Mouse (Mus musculus) heart, embryonic 15.5 days (tissue): ENCODE results near the gene Nup50. TPM values are rescaled to one million over a fixed set of nuclear protein-coding genes. Genes with fewer than 3 reads are reported as not detected.

Experiments
- ATAC-seq: fragments of 200-750 bp; cut with Nextera tagmentation; replicated peaks from 2 replicates; pipeline ENCODE4 v1.8.0; 2017; ENCODE audit warnings: low read depth, moderate TSS enrichment; ENCODE audit not compliant: insufficient number of reproducible peaks, insufficient read depth, low FRiP score
- H3K27ac ChIP-seq: fragments of 300-500 bp; sonication (generic); 2 replicates; pipeline ENCODE4 v1.5.1; 2015; ENCODE audit warnings: mild to moderate bottlenecking, inconsistent platforms
- H3K27me3 ChIP-seq: fragments of 300-500 bp; sonication (generic); 2 replicates; pipeline ENCODE4 v1.6.1; 2015; ENCODE audit warnings: inconsistent platforms
- H3K36me3 ChIP-seq: fragments of 300-500 bp; sonication (generic); 2 replicates; pipeline ENCODE4 v1.6.1; 2015; ENCODE audit warnings: mild to moderate bottlenecking, inconsistent platforms
- H3K4me1 ChIP-seq: fragments of 300-500 bp; sonication (generic); replicated peaks from 2 replicates; pipeline ENCODE4 v1.6.1; 2015; ENCODE audit warnings: inconsistent platforms
- H3K4me2 ChIP-seq: fragments of 300-500 bp; sonication (generic); 2 replicates; pipeline ENCODE4 v1.6.1; 2015; ENCODE audit warnings: inconsistent platforms, mild to moderate bottlenecking, moderate library complexity
- H3K4me3 ChIP-seq: fragments of 300-500 bp; sonication (generic); 2 replicates; pipeline ENCODE4 v1.5.1; 2015; ENCODE audit warnings: mild to moderate bottlenecking, inconsistent platforms
- H3K9ac ChIP-seq: fragments of 300-500 bp; sonication (generic); 2 replicates; pipeline ENCODE4 v1.6.1; 2015; ENCODE audit warnings: mild to moderate bottlenecking, inconsistent platforms
- H3K9me3 ChIP-seq: fragments of 300-500 bp; sonication (generic); replicated peaks from 2 replicates; pipeline ENCODE4 v1.6.1; 2016; ENCODE audit warnings: inconsistent platforms
- WGBS: fragments of 180-500 bp; shearing (Covaris S2); methylation state at CpG from one replicate; pipeline ENCODE4 v1.1.7; 2015; ENCODE audit warnings: mixed read lengths; 5-methylcytosine and 5-hydroxymethylcytosine counted together
- polyA plus RNA-seq: library from polyadenylated mRNA; unstranded; fragments of >200 nt; fragmentation: Nextera tagmentation; extraction: Ambion mirVana; gene quantifications from 2 replicates; pipeline ENCODE4 v1.2.1, GENCODE M21; 2015

Gene Nup50
- polyA plus RNA-seq, 1 experiment from 2014 or later, result 16.4 TPM

GRCm38 (mm10) chr15:84953259-84953658, 30.0 kb downstream of the Nup50 start:
- Histone ChIP-seq H3K4me1 (peaks cover 10% of the 10 kb centered on the region), H3K27ac (no peak overlapping the region), H3K36me3 (peaks cover 15% of the 10 kb centered on the region; the same call in 1 of the 2 replicates), H3K27me3 (no peaks in the 10 kb centered on the region), H3K4me2 (no peak overlapping the region), H3K9ac (no peak overlapping the region), H3K9me3 (no peaks in the 10 kb centered on the region), H3K4me3 (no peak overlapping the region)
- no peak for ATAC-seq
- 90% methylated on average over 11 of the region's 11 CpGs for WGBS

- Histone ChIP-seq H3K4me2 (no peak overlapping the region), H3K27ac (no peak overlapping the region), H3K36me3 (peaks cover 4% of the 10 kb centered on the region; the same call in 1 of the 2 replicates), H3K9me3 (no peaks in the 10 kb centered on the region), H3K9ac (no peak overlapping the region), H3K4me3 (no peak overlapping the region), H3K4me1 (no peaks in the 10 kb centered on the region; the same call in none of the 2 replicates), H3K27me3 (no peaks in the 10 kb centered on the region)
- ATAC-seq, result 0 out of 2 replicates have a peak, but pooled peaks have one; percentile 36
- 59% methylated on average over 3 of the region's 3 CpGs for WGBS
These were observed 34.6 kb downstream of the Nup50 start for GRCm38 (mm10) chr15:84957851-84958250.

GRCm38 (mm10) chr15:84958331-84958730, 35.1 kb downstream of the Nup50 start:
- no peak overlapping the region for H3K27ac ChIP-seq
- H3K4me1 ChIP-seq, result no peaks in the 10 kb centered on the region; the same call in none of the 2 replicates
- no peak for ATAC-seq

GRCm38 (mm10) chr15:84959891-84960290, 36.7 kb downstream of the Nup50 start:
- Histone ChIP-seq H3K4me3 (no peak overlapping the region), H3K9me3 (no peaks in the 10 kb centered on the region), H3K9ac (no peak overlapping the region), H3K27me3 (no peaks in the 10 kb centered on the region), H3K27ac (no peak overlapping the region), H3K4me2 (no peak overlapping the region), H3K36me3 (no peaks in the 10 kb centered on the region), H3K4me1 (no peaks in the 10 kb centered on the region; the same call in none of the 2 replicates)
- no peak for ATAC-seq
- 79% methylated on average over 6 of the region's 6 CpGs for WGBS

More at GRCm38 (mm10) chr15:84958331-84958730, 35.1 kb downstream of the Nup50 start:
- 91% methylated on average over 3 of the region's 3 CpGs for WGBS
- Histone ChIP-seq H3K9ac (no peak overlapping the region), H3K9me3 (no peaks in the 10 kb centered on the region), H3K4me2 (no peak overlapping the region), H3K4me3 (no peak overlapping the region), H3K27me3 (no peaks in the 10 kb centered on the region), H3K36me3 (0 out of 2 replicates have a peak, but pooled peaks cover 4% of the 10 kb centered on the region)

GRCm38 (mm10) chr15:84960692-84961091, 37.5 kb downstream of the Nup50 start:
- H3K4me2 ChIP-seq, result no peak overlapping the region
- no peak overlapping the region for H3K9ac ChIP-seq
- ATAC-seq, result no peak
- 35% methylated on average over 8 of the region's 8 CpGs for WGBS
- no peak overlapping the region for H3K4me3 ChIP-seq
- no peaks in the 10 kb centered on the region for H3K9me3 ChIP-seq
- H3K27ac ChIP-seq, result no peak overlapping the region
- no peaks in the 10 kb centered on the region for H3K36me3 ChIP-seq
- no peaks in the 10 kb centered on the region; the same call in none of the 2 replicates for H3K4me1 ChIP-seq
- no peaks in the 10 kb centered on the region for H3K27me3 ChIP-seq

GRCm38 (mm10) chr15:84962518-84962917, 39.3 kb downstream of the Nup50 start:
- Histone ChIP-seq H3K9me3 (no peaks in the 10 kb centered on the region), H3K27ac (no peak overlapping the region), H3K36me3 (no peaks in the 10 kb centered on the region), H3K27me3 (no peaks in the 10 kb centered on the region), H3K4me2 (no peak overlapping the region), H3K4me1 (no peaks in the 10 kb centered on the region; the same call in none of the 2 replicates), H3K9ac (no peak overlapping the region), H3K4me3 (no peak overlapping the region)
- no peak for ATAC-seq
- WGBS, result 81% methylated on average over 2 of the region's 2 CpGs

GRCm38 (mm10) chr15:84964771-84965170, 41.6 kb downstream of the Nup50 start:
- WGBS, result 74% methylated on average over 5 of the region's 5 CpGs
- no peaks in the 10 kb centered on the region for H3K27me3 ChIP-seq
- no peak overlapping the region for H3K4me2 ChIP-seq
- no peaks in the 10 kb centered on the region; the same call in 1 of the 2 replicates for H3K4me1 ChIP-seq
- no peak overlapping the region for H3K4me3 ChIP-seq
- H3K36me3 ChIP-seq, result no peaks in the 10 kb centered on the region
- no peak overlapping the region for H3K27ac ChIP-seq
- H3K9ac ChIP-seq, result no peak overlapping the region
- H3K9me3 ChIP-seq, result no peaks in the 10 kb centered on the region
- no peak for ATAC-seq

GRCm38 (mm10) chr15:84965575-84966360, 42.6 kb downstream of the Nup50 start:
- no peak overlapping the region for H3K27ac ChIP-seq
- no peak for ATAC-seq
- H3K4me3 ChIP-seq, result no peak overlapping the region
- WGBS, result 47% methylated on average over 7 of the region's 7 CpGs
- no peaks in the 10 kb centered on the region; the same call in 1 of the 2 replicates for H3K4me1 ChIP-seq
- no peak overlapping the region for H3K9ac ChIP-seq
- no peaks in the 10 kb centered on the region for H3K36me3 ChIP-seq
- H3K9me3 ChIP-seq, result no peaks in the 10 kb centered on the region
- no peaks in the 10 kb centered on the region for H3K27me3 ChIP-seq
- no peak overlapping the region for H3K4me2 ChIP-seq

- no peaks in the 10 kb centered on the region for H3K36me3 ChIP-seq
- no peak for ATAC-seq
- no peaks in the 10 kb centered on the region for H3K27me3 ChIP-seq
- H3K9me3 ChIP-seq, result no peaks in the 10 kb centered on the region
- H3K4me1 ChIP-seq, result no peaks in the 10 kb centered on the region
- H3K9ac ChIP-seq, result no peak overlapping the region
- 72% methylated on average over 4 of the region's 4 CpGs for WGBS
- no peak overlapping the region for H3K27ac ChIP-seq
- no peak overlapping the region for H3K4me2 ChIP-seq
- no peak overlapping the region for H3K4me3 ChIP-seq
These were observed 45.3 kb downstream of the Nup50 start for GRCm38 (mm10) chr15:84968534-84968933.

GRCm38 (mm10) chr15:84972860-84973543, 49.8 kb downstream of the Nup50 start:
- Histone ChIP-seq H3K9me3 (no peaks in the 10 kb centered on the region), H3K4me3 (no peak overlapping the region), H3K36me3 (no peaks in the 10 kb centered on the region), H3K9ac (no peak overlapping the region), H3K27ac (no peak overlapping the region), H3K4me1 (peaks cover 4% of the 10 kb centered on the region; the same call in 1 of the 2 replicates), H3K4me2 (no peak overlapping the region), H3K27me3 (no peaks in the 10 kb centered on the region)
- WGBS, result 73% methylated on average over 8 of the region's 8 CpGs
- no peak for ATAC-seq

GRCm38 (mm10) chr15:84973544-84973871, 50.3 kb downstream of the Nup50 start:
- no peak for ATAC-seq
- H3K27me3 ChIP-seq, result no peaks in the 10 kb centered on the region
- H3K27ac ChIP-seq, result no peak overlapping the region

More at GRCm38 (mm10) chr15:84973544-84973871, 50.3 kb downstream of the Nup50 start:
- H3K4me3 ChIP-seq, result no peak overlapping the region
- no peak overlapping the region for H3K9ac ChIP-seq
- no peaks in the 10 kb centered on the region for H3K9me3 ChIP-seq
- H3K36me3 ChIP-seq, result no peaks in the 10 kb centered on the region
- 73% methylated on average over 3 of the region's 3 CpGs for WGBS
- peaks cover 4% of the 10 kb centered on the region; the same call in 1 of the 2 replicates for H3K4me1 ChIP-seq
- no peak overlapping the region for H3K4me2 ChIP-seq
